Mouse (Mus musculus): ENCODE data around the gene Ypel4. TPM values are rescaled to one million over a fixed set of nuclear protein-coding genes. Genes with fewer than 3 reads are reported as not detected.

The Ypel4 gene
- total RNA-seq, 1 experiment, result 0.89 TPM

DNA sequence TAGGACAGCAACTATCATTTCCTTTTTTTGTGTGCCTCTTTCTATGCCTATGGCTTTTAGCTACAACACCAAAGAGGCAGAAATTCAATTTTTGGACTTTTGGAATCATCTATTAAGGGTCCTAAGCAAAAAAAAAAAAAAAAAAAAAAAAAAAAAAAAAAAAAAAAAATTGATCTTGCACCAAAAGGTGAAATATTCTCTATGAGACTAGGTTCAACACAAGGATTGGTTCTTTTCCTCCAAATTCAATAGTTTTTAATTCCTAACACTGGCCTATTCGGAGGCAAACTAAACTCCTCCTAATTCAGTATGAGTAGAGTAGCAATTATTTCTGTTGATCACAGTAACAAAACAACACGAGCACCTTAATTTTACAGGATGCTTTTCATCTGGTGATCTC is 22.0 kb upstream of the Ypel4 start:
- Histone ChIP-seq H3K9me3 (ENCODE audit: control insufficient read depth, insufficient read depth, low read depth, low read length) (no peaks in the 10 kb centered on the region), H3K4me1 (ENCODE audit: control insufficient read depth in 2 of 2, insufficient read depth in 2 of 2, low read length in 2 of 2, poor library complexity in 1 of 2) (peaks cover 5% of the 10 kb centered on the region in 2 experiments), H3K27ac (ENCODE audit: insufficient read depth, low read depth, low read length, poor library complexity, severe bottlenecking) (no peak overlapping the region), H3K36me3 (ENCODE audit: control insufficient read depth, insufficient read depth, low read length, poor library complexity, severe bottlenecking) (peaks cover 2% of the 10 kb centered on the region), H3K9ac (ENCODE audit: insufficient read depth, low read depth, low read length, poor library complexity, severe bottlenecking) (no peak overlapping the region), H3K4me3 (ENCODE audit: insufficient read depth in 1 of 2, low read depth in 1 of 2, low read length in 2 of 2, poor library complexity in 1 of 2, severe bottlenecking in 1 of 2) (no peak overlapping the region)
- in situ Hi-C loops (cut with MboI; ENCODE audit: low sequenced_read_pairs in 2 of 2, unreplicated experiment in 2 of 2), result no loop called here
- peak; percentile 72 for TF ChIP-seq ZNF384 (IDR thresholded peaks at IDR 0.05; ENCODE audit: low read depth, low read length)
- TF ChIP-seq ZC3H11A (IDR thresholded peaks at IDR 0.05; ENCODE audit: borderline replicate concordance, low read depth, low read length), result no peak
- TF ChIP-seq MAFK (IDR thresholded peaks at IDR 0.05; ENCODE audit: insufficient read depth, low read depth, low read length), result no peak
- TF ChIP-seq HCFC1 (IDR thresholded peaks at IDR 0.05; ENCODE audit: borderline replicate concordance, insufficient read depth, low read length), result no peak
- TF ChIP-seq CHD2 (IDR thresholded peaks at IDR 0.05; ENCODE audit: low read depth, low read length), result no peak
- no peak for DNase-seq (ENCODE audit: low read depth, low spot score)

DNA sequence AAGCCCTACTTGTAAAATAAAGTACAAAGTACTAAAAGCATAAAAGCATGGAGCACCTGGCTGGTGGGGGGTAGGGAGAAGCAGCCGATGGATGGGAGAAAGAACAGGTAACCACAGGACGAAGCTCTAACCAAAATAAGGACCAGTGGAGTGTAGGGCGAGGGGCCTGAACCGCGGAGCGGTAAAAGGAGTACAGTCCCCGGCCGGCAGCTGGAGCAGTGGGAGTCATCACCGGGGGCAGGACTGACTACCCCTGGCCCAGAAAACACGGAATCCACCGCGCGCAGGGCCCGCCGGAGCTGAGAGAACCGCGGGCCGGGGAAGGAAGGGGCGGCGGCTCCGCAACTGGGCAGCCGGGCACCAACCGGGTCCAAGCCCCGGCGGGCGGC is 19.4 kb upstream of the Ypel4 start:
- H3K9ac ChIP-seq (ENCODE audit: insufficient read depth, low read depth, low read length, poor library complexity, severe bottlenecking), result peak overlapping the region; percentile 85
- H3K9me3 ChIP-seq (ENCODE audit: control insufficient read depth, insufficient read depth, low read depth, low read length), result no peaks in the 10 kb centered on the region
- H3K4me3 ChIP-seq (ENCODE audit: insufficient read depth in 1 of 2, low read depth in 1 of 2, low read length in 2 of 2, poor library complexity in 1 of 2, severe bottlenecking in 1 of 2), result peak overlapping the region; percentile 84 to 87
- peaks cover 2% of the 10 kb centered on the region for H3K36me3 ChIP-seq (ENCODE audit: control insufficient read depth, insufficient read depth, low read length, poor library complexity, severe bottlenecking)
- DNase-seq (ENCODE audit: low read depth, low spot score), result no peak
- peak overlapping the region; percentile 88 for H3K27ac ChIP-seq (ENCODE audit: insufficient read depth, low read depth, low read length, poor library complexity, severe bottlenecking)
- peaks cover 3 to 5% of the 10 kb centered on the region in 2 experiments; a peak in 3 of 4 replicates for H3K4me1 ChIP-seq (ENCODE audit: control insufficient read depth in 2 of 2, insufficient read depth in 2 of 2, low read length in 2 of 2, poor library complexity in 1 of 2)
- in situ Hi-C loops (cut with MboI; ENCODE audit: low sequenced_read_pairs in 2 of 2, unreplicated experiment in 2 of 2), result no loop called here
- 0 out of 2 replicates have a peak, but pooled peaks have one; percentile 16 for TF ChIP-seq ZNF384 (IDR thresholded peaks at IDR 0.05; ENCODE audit: low read depth, low read length)
- TF ChIP-seq HCFC1 (IDR thresholded peaks at IDR 0.05; ENCODE audit: borderline replicate concordance, insufficient read depth, low read length), result no peak

DNA sequence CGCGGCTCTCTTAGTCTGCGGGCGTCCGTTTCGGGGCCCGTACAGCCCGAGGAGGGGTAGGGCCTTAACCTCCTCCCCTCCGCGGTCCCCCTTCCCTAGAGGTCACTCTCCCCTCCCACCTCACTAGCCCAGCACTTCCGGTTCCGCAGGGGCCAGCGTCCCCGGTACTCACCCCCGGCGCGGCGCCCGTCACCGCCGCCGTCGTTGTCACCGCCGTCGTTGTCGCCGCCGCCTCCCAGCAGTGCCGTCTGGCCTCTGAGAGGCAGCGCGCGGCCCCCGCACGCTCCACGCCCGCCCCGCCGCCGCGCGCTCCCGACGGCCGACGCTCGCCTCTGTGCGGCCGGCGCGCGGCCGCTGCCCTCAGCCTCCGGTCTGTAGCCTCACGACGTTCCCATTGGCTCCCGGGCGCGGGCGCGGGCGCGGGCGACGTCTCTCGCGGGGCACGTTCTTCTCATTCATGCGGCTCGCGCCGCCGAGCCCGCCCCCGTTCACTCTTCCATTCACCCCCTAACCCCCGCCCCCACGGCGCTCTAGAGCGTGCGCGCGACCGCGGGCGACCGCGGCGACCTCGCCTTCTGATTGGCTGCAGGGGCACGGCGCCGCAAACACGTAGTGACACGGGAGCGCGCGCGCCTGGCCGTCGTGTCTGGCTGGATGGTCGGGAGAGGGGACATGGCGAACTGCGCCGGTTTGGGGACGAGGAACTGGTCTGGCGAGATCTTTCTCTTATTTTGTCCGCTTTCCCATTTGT is 18.9 kb upstream of the Ypel4 start, which contains the start of gene Zdhhc5:
Gene Zdhhc5 (minus strand): TSS at position 370 of the 751 bp plus-strand sequence.
- peak; percentile 97 for DNase-seq (ENCODE audit: low read depth, low spot score)
- in situ Hi-C loops (cut with MboI; ENCODE audit: low sequenced_read_pairs in 2 of 2, unreplicated experiment in 2 of 2), result no loop called here
- no peak for TF ChIP-seq ZC3H11A (IDR thresholded peaks at IDR 0.05; ENCODE audit: borderline replicate concordance, low read depth, low read length)
- peak; percentile 35; the same call in 1 of the 2 replicates for TF ChIP-seq CHD2 (IDR thresholded peaks at IDR 0.05; ENCODE audit: low read depth, low read length)
- Histone ChIP-seq H3K4me3 (ENCODE audit: insufficient read depth in 1 of 2, low read depth in 1 of 2, low read length in 2 of 2, poor library complexity in 1 of 2, severe bottlenecking in 1 of 2) (peak within 1 kb of the TSS; percentile 84 to 90), H3K9ac (ENCODE audit: insufficient read depth, low read depth, low read length, poor library complexity, severe bottlenecking) (peak within 1 kb of the TSS; percentile 85), H3K9me3 (ENCODE audit: control insufficient read depth, insufficient read depth, low read depth, low read length) (no peaks in the 10 kb centered on the region), H3K4me1 (ENCODE audit: control insufficient read depth in 2 of 2, insufficient read depth in 2 of 2, low read length in 2 of 2, poor library complexity in 1 of 2) (peaks cover 3 to 5% of the 10 kb centered on the region in 2 experiments; a peak in 3 of 4 replicates), H3K27ac (ENCODE audit: insufficient read depth, low read depth, low read length, poor library complexity, severe bottlenecking) (peak within 1 kb of the TSS; percentile 88), H3K36me3 (ENCODE audit: control insufficient read depth, insufficient read depth, low read length, poor library complexity, severe bottlenecking) (peaks cover 2% of the 10 kb centered on the region)

DNA sequence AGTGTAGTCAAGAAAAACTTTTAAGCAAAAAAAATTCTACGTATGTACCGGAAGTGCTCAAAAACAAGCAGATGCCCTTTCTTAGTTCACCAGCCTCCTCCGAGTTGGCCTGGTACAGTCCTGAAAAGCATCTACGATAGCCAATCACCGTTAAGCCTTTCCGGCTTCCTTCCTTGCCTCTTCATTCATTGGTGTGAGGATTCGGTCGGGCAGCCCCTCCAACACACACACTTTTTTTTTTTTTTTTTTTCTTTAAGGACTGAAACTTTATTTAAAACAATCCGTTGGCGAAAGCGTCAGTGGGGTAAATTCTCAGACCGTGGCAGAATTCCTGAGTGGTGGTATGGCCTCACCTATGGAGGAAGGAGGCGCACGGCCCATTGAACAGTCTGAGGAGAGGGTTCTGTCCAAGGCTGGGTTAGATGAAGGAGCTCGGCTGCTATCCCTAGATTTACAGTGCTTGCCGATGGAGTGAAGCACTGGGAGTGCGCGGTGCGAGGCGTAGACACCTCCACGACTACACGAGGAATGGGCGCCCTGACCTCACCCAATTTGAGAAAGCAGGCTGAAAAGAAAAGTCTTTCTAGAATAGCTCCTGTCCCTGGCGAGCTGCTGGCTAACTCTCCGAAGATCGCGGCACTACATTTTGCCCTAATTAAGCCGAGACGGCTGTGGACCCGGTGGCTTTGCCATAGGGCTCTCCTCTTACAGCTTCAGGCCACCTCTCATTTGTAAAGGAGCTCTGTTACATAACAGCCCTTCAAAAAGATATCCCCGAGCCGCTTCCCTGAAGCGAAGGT is 18.1 kb upstream of the Ypel4 start:
- Histone ChIP-seq H3K4me3 (ENCODE audit: insufficient read depth in 1 of 2, low read depth in 1 of 2, low read length in 2 of 2, poor library complexity in 1 of 2, severe bottlenecking in 1 of 2) (peak overlapping the region; percentile 74 to 90), H3K9me3 (ENCODE audit: control insufficient read depth, insufficient read depth, low read depth, low read length) (no peaks in the 10 kb centered on the region), H3K4me1 (ENCODE audit: control insufficient read depth in 2 of 2, insufficient read depth in 2 of 2, low read length in 2 of 2, poor library complexity in 1 of 2) (peaks cover 3 to 5% of the 10 kb centered on the region in 2 experiments; a peak in 3 of 4 replicates), H3K27ac (ENCODE audit: insufficient read depth, low read depth, low read length, poor library complexity, severe bottlenecking) (peak overlapping the region; percentile 57), H3K9ac (ENCODE audit: insufficient read depth, low read depth, low read length, poor library complexity, severe bottlenecking) (peak overlapping the region; percentile 81), H3K36me3 (ENCODE audit: control insufficient read depth, insufficient read depth, low read length, poor library complexity, severe bottlenecking) (no peaks in the 10 kb centered on the region)
- in situ Hi-C loops (cut with MboI; ENCODE audit: low sequenced_read_pairs in 2 of 2, unreplicated experiment in 2 of 2), result no loop called here
- DNase-seq (ENCODE audit: low read depth, low spot score), result peak; percentile 86
- TF ChIP-seq CHD2 (IDR thresholded peaks at IDR 0.05; ENCODE audit: low read depth, low read length) (peak; percentile 78), ZC3H11A (IDR thresholded peaks at IDR 0.05; ENCODE audit: borderline replicate concordance, low read depth, low read length) (no peak), MAFK (IDR thresholded peaks at IDR 0.05; ENCODE audit: insufficient read depth, low read depth, low read length) (peak; percentile 86), HCFC1 (IDR thresholded peaks at IDR 0.05; ENCODE audit: borderline replicate concordance, insufficient read depth, low read length) (peak; percentile 87), ZNF384 (IDR thresholded peaks at IDR 0.05; ENCODE audit: low read depth, low read length) (peak; percentile 100)

All from ES-E14 (cell line).